Mouse (Mus musculus) cortical plate, adult 2 months (tissue): ENCODE data around the gene Apobec1.

Experiments
- CTCF ChIP-seq: fragments of 200-500 bp; IDR thresholded peaks from 2 replicates; pipeline ENCODE4 v1.5.1; 2011; ENCODE audit warnings: mild to moderate bottlenecking, control low read depth, low read length; ENCODE audit not compliant: insufficient read depth; ENCODE audit errors: extremely low read depth
- POLR2A ChIP-seq: fragments of 200-500 bp; IDR thresholded peaks from 2 replicates; pipeline ENCODE4 v1.6.1; 2011; ENCODE audit warnings: mild to moderate bottlenecking, low read length, control low read depth; ENCODE audit not compliant: insufficient read depth; ENCODE audit errors: extremely low read depth

- TF ChIP-seq CTCF (no peak), POLR2A (no peak)
These were observed 4.2 kb downstream of the Apobec1 start for GRCm38 (mm10) chr6:122598014-122598413.
